Mouse (Mus musculus) cerebellum, postnatal 10 days (tissue): ENCODE measurements around the gene Atp6v1e1.
"Not testable (repeated sequence)": the region's sequence is repeated elsewhere in the genome, so short reads cannot be mapped to it uniquely, and the experiment has no call there.

Experiments used
- DNase-seq, 2 experiments: peaks; one replicate each; pipeline ENCODE4 v3.0.0; 2021; ENCODE audit warnings: mixed read lengths in 2 of 2

Atp6v1e1 gene

GRCm38 (mm10) chr6:120822307-120822928 lies at the start of gene Atp6v1e1:
Atp6v1e1 (minus strand) TSS chr6:120822793.
- DNase-seq, result peak; percentile 95 to 96

- no peak for DNase-seq
Measured at GRCm38 (mm10) chr6:120871286-120871685, 48.7 kb upstream of the Atp6v1e1 start.

- no peak for DNase-seq
Measured at GRCm38 (mm10) chr6:120868824-120869223, 46.2 kb upstream of the Atp6v1e1 start.

DNA sequence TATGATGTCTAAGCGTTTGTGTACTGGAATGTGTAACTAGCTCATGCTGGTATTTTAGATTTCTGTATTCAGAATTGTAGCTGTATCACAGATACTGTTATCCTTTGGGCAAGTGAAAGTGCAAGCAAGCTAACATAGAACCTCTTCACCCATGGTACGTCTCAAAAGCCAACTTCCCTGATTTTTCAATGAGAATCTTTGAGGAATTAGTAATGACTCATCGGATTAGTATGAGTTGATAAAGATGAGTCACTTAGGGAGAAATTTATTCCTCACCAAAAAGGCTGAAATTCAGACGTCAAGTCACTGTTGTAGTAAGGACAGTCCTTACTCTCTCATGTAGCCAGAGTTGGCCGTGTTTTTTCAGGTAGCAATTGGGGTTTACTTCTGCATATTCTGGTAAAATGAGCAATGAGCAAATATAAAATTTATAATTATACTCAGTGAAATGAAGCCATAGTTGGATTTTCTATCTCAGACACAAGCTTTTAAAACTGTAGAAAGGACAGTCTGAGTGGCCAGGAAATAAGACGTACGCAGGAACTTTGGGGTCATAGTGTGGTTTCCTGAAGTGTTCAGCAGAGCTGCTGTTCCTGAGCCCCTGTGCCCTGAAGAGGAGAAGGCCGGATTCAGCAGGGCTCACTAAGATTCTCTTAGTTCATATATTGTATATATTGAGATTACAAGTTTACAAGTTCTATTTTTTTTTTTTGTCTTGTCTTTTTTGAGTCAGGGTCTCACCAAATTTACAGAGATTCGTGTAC lies 43.6 kb upstream of the Atp6v1e1 start:
- DNase-seq, result no peak

DNA sequence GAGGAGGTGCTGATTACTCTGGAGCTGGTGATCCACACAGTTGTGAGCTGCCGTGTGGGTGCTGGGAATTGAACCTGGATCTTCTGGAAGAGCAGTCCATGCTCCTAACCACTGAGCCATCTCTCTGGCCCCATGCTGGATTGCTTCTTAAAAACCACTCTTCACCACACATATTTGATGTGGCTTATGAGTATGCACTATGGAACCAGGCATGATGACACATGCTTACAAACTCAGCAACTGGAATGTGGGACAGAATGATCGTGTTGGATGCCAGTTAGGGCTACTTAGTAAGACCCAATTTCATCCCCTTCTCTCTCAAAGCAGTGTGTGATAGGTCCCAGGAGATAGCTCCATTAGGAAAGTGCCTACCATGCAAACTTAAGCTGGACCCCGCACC lies 37.5 kb upstream of the Atp6v1e1 start:
- DNase-seq, result no peak

DNA sequence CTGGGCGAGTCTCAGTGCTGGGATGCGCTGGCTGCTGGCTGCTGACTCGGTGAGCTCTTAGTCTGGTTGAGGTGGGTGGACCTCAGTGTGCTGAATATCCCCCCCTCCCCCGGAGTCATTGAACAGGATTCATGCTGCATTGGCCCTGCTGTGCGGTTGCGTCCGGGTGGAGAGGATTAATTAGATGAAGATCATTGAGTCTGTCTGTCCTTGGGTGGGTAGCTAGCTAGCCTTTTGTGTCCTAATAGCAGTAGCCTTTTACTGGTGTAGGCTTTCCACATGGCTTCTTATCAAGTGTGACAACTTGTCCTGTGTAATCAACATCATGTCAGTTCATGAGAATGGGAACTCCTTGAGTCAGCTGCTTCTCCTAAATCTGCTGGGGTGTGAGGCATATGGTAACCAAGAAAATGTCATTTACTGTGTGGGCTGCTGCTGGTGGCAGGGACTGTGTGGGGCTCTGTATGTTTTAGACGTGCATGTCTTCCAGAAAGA lies 35.7 kb upstream of the Atp6v1e1 start:
- DNase-seq, result peak; percentile 79 to 91

GRCm38 (mm10) chr6:120854413-120854812 lies 31.8 kb upstream of the Atp6v1e1 start:
- peak; percentile 57 to 69 for DNase-seq

GRCm38 (mm10) chr6:120850720-120851119 lies 28.1 kb upstream of the Atp6v1e1 start:
- DNase-seq, result not testable (repeated sequence)

DNA sequence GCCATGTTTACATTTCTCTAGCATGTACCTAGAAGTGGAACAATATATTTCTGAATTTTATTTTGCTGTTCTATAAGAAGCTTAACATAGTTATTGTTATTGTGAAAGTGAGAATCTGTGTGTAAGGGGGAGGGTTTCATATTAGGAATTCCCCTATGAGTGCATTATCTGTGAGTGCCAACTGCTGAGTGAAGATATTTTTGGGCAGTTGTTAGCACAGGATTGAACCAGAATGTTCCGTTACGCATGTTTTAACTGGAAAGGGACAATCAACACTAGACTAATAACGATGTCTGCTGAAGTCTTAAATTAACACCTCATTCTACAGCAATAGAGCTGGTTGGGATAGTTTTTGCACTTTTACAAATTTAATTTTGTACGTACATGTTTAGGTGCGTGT lies 19.2 kb upstream of the Atp6v1e1 start:
- no peak for DNase-seq

- DNase-seq, result no peak
Measured at GRCm38 (mm10) chr6:120840258-120840657, 17.7 kb upstream of the Atp6v1e1 start.

- no peak for DNase-seq
Measured at GRCm38 (mm10) chr6:120837152-120837530, 14.5 kb upstream of the Atp6v1e1 start.

DNA sequence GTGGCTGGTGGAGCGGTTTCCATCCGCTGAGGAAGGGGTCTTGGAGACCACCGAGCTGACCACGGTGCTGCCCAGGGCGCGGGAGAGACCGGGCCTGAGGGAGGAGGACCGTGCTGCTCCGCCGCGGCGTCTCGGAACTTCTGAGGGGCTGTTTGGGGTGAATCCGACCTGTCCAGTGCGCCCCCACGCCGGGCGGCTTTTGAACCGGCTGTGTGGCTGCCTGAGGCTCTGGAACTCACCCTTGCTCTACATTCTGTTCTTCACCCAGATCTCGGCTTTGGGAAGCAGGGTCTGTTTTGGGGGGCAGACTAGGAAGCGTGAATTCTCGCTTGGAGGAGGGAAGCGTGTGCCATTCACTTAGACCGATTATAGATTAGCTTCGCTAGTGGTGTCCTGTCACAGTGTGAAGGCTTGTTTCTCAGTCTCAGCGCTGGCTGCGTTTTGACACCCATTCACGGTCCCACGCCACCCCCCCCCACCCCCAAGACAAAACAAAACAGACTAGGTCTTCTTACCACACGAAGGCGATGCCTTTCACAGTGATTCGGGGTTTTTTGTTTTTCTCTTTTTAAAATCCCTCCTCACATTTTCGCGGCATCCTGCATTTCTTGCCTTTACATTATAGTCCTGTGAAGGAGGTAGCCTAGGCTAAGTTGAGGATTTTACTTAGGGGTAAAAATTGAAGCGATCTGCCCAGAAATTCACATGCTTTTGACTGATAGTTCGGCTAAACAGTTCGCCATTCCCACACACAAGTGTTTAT lies 14.0 kb upstream of the Atp6v1e1 start:
- no peak for DNase-seq

- DNase-seq, result peak; percentile 97 to 98
Measured at GRCm38 (mm10) chr6:120835474-120836374, 13.1 kb upstream of the Atp6v1e1 start, which contains the start of gene Bcl2l13. Bcl2l13 (plus strand) TSS chr6:120836212.

- DNase-seq, result no peak
Measured at GRCm38 (mm10) chr6:120834766-120835321, 12.3 kb upstream of the Atp6v1e1 start.

DNA sequence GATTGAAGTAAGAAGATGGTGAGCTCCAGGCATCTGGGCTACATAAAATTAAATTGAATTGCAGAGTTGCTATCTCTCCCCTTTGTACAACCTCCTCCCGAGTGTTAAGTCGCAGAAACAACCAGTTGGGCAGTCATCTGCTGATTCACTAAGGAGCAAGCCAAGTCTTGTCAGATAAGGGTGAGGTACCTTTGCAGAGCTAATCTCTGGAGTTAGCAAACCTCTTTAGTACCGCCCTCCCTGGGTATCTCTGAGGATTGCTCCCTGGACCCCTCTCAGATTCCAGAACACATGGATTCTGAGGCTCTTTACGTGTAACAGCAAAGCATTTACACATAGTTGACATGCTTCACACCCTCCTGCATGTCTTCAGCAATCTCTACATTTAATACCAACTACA lies 9.5 kb upstream of the Atp6v1e1 start:
- DNase-seq, result no peak

DNA sequence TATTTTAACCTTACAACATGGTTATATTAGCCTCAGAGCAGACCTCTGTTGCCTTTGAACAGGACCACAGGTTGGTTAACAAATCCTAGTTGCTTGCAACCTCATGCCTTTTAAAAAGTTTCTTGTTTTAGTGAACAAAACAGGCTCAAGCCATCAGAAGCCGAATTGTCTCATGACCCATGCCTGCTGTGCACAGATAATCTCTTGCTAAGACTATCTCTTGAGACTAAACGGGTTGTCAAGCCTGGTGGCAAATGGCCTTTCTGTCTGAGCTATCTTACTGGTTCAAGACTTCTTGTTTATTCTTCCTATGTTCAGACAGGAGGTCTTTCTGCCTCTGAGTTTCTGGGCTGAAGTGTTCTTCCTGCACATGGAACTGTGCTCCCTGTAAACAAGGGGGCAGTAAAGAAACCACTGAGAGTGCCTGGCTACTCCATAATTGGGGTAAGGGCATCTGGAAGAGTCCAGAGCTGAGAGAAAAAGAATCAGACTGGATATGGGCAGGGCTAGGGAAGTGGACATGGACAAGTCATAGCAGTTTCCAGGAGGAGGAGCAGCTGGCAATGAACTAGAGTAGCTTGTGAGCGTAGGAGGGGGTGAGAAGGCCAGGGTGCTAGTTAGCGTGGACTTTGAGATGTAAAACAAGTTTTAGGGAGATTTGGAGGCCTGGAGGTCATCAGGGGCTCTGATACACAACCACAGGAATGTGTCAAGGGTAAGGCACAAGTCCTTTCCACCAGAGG lies 8.4 kb upstream of the Atp6v1e1 start:
- DNase-seq, result no peak

- no peak for DNase-seq
Measured at GRCm38 (mm10) chr6:120830056-120830455, 7.5 kb upstream of the Atp6v1e1 start.

- peak; percentile 54 to 58 for DNase-seq
Measured at GRCm38 (mm10) chr6:120822937-120823614, 483 bp upstream of the Atp6v1e1 start.

DNA sequence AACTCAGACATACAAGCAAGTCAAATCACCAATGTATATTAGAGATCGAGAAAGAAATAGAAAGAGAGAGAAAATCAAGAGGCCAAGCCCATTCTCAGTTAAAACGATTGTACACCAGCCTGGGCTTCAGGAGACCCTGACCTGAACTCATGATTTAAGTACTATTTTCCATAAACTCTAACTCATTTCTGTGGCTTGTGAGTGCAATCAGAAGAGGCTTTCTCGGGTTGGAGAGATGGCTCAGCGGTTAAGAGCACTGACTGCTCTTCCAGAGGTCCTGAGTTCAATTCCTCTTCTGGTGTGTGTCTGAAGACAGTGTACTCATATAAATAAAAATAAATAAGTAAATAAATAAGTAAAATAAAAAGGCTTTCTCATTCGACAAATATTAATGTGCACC lies 878 bp downstream of the Atp6v1e1 start:
- no peak for DNase-seq

GRCm38 (mm10) chr6:120820941-120821340 lies 1.7 kb downstream of the Atp6v1e1 start:
- no peak for DNase-seq

- peak; percentile 13 to 16 for DNase-seq
Measured at GRCm38 (mm10) chr6:120820144-120820543, 2.4 kb downstream of the Atp6v1e1 start.
